In genomic region chr13:51643924-51644828, GRCm38 (mm10) we compare ENCODE assay signal across 8 mouse cellular contexts. TPM values are rescaled to one million over a fixed set of nuclear protein-coding genes. Genes with fewer than 3 reads are reported as not detected.
DNase-seq lines count a peak whose midpoint lies in the region; ATAC-seq and TF ChIP-seq lines count a peak whose summit lies in the region.

No protein-coding gene starts in this region.

- H3K27me3 ChIP-seq in testis, adult 2 months (ENCODE audit: control insufficient read depth, insufficient read depth, low read length): no peaks in the 10 kb centered on the region
- H3K27me3 ChIP-seq in intestine, postnatal 0 days (replicated peaks; ENCODE audit: control insufficient read depth, insufficient read depth, low read length): no peaks in the 10 kb centered on the region
- no peaks in the 10 kb centered on the region for H3K27me3 ChIP-seq in small intestine, adult 2 months (ENCODE audit: control insufficient read depth, insufficient read depth, low read length)

- WGBS in intestine, postnatal 0 days: 36% methylated on average over 20 of the region's 20 CpGs
- 20% methylated on average over 20 of the region's 20 CpGs for WGBS in small intestine, adult 2 months

- no peak for ATAC-seq in intestine, postnatal 0 days

- H3K9me3 ChIP-seq in intestine, postnatal 0 days (ENCODE audit: control insufficient read depth): no peaks in the 10 kb centered on the region

- H3K9ac ChIP-seq in intestine, postnatal 0 days (ENCODE audit: low read depth, low read length): peak overlapping the region; percentile 53; the same call in 1 of the 2 replicates

- H3K4me3 ChIP-seq in testis, adult 2 months (ENCODE audit: control insufficient read depth, low read depth, low read length): peak overlapping the region; percentile 99
- H3K4me3 ChIP-seq in intestine, postnatal 0 days (ENCODE audit: low read depth, low read length): peak overlapping the region; percentile 94
- peak overlapping the region; percentile 73 for H3K4me3 ChIP-seq in small intestine, adult 2 months (ENCODE audit: low read depth, low read length)

- peak overlapping the region; percentile 99 for H3K27ac ChIP-seq in testis, adult 2 months (ENCODE audit: control insufficient read depth, insufficient read depth, low read depth, low read length)
- H3K27ac ChIP-seq in intestine, postnatal 0 days (ENCODE audit: low read depth, low read length): peak overlapping the region; percentile 41; the same call in 1 of the 2 replicates
- H3K27ac ChIP-seq in small intestine, adult 2 months (ENCODE audit: insufficient read depth, low read depth, low read length): peak overlapping the region; percentile 58

- TF ChIP-seq POLR2A in testis, adult 2 months (IDR thresholded peaks at IDR 0.05; ENCODE audit: control insufficient read depth, low read depth, low read length): no peak
- no peak for TF ChIP-seq POLR2A in small intestine, adult 2 months (IDR thresholded peaks at IDR 0.05; ENCODE audit: low read depth, low read length)

- H3K4me2 ChIP-seq in intestine, postnatal 0 days (replicated peaks; ENCODE audit: low read depth): peak overlapping the region; percentile 76

- H3K36me3 ChIP-seq in testis, adult 2 months (ENCODE audit: control insufficient read depth, insufficient read depth, low read length): peaks cover 2% of the 10 kb centered on the region
- H3K36me3 ChIP-seq in intestine, postnatal 0 days (ENCODE audit: control insufficient read depth, insufficient read depth): no peaks in the 10 kb centered on the region
- no peaks in the 10 kb centered on the region for H3K36me3 ChIP-seq in small intestine, adult 2 months (ENCODE audit: control insufficient read depth, insufficient read depth, low read length)

- no peak for TF ChIP-seq CTCF in testis, adult 2 months (IDR thresholded peaks at IDR 0.05; ENCODE audit: control insufficient read depth, insufficient read depth, insufficient replicate concordance, low read depth, low read length)
- TF ChIP-seq CTCF in intestine, postnatal 0 days (IDR thresholded peaks at IDR 0.05; ENCODE audit: low read depth): no peak
- TF ChIP-seq CTCF in small intestine, adult 2 months (IDR thresholded peaks at IDR 0.05; ENCODE audit: extremely low read depth, insufficient read length, insufficient replicate concordance, low read depth, low read length): no peak

- H3K4me1 ChIP-seq in testis, adult 2 months (ENCODE audit: control insufficient read depth, insufficient read depth, low read length): peaks cover 4% of the 10 kb centered on the region; the same call in 1 of the 2 replicates
- H3K4me1 ChIP-seq in intestine, postnatal 0 days (replicated peaks; ENCODE audit: control insufficient read depth, insufficient read depth, low read length): no peaks in the 10 kb centered on the region
- H3K4me1 ChIP-seq in small intestine, adult 2 months (ENCODE audit: control insufficient read depth, insufficient read depth, insufficient read length, low read length): no peaks in the 10 kb centered on the region

- DNase-seq in cerebellum, adult 9-11 months: peak; percentile 18
- DNase-seq in cerebellum, adult 9-10 months: no peak
- no peak for DNase-seq in testis, postnatal 10 days (ENCODE audit: low spot score)
- DNase-seq in adrenal gland, postnatal 10 days: no peak
- no peak for DNase-seq in left cerebral cortex, adult 8-10 months (ENCODE audit: low spot score in 2 of 2)

RNA-seq across cellular contexts. Expression of gene Cks2, which starts 0.9 kb away (rescaled TPM):
- polyA plus RNA-seq in testis, adult 2 months (2012; rRNA removed): 94.0 and 101 TPM in 2 replicates
- polyA plus RNA-seq in intestine, postnatal 0 days (2015; fragmentation: Nextera tagmentation; extraction: Ambion mirVana): 109 and 119 TPM in 2 replicates
- polyA plus RNA-seq in small intestine, adult 2 months (2012; rRNA removed): 24.2 and 32.5 TPM in 2 replicates
- 10 to 100 TPM; 35.6 to 40.6 TPM for total RNA-seq in adrenal gland, postnatal 10 days (2021)
- 1 to 10 TPM; 1.5 to 4.0 (median 3.0) TPM for total RNA-seq in left cerebral cortex, adult 8-10 months (2022)

RNA-seq across cellular contexts. Expression of gene Secisbp2, which starts 7.3 kb away (rescaled TPM):
- 19.7 and 19.9 TPM in 2 replicates for polyA plus RNA-seq in testis, adult 2 months (2012; rRNA removed)
- 20.2 and 26.1 TPM in 2 replicates for polyA plus RNA-seq in intestine, postnatal 0 days (2015; fragmentation: Nextera tagmentation; extraction: Ambion mirVana)
- polyA plus RNA-seq in small intestine, adult 2 months (2012; rRNA removed): 7.8 and 15.3 TPM in 2 replicates
- total RNA-seq in adrenal gland, postnatal 10 days (2021): 10 to 100 TPM; 17.7 to 20.2 TPM
- 10 to 100 TPM; 16.8 to 18.7 (median 17.9) TPM for total RNA-seq in left cerebral cortex, adult 8-10 months (2022)

Comparison
In these comparisons a context has a peak if more than half of its experiments do, and no peak if none do; other contexts are left out.
1. H3K27ac ChIP-seq: peak in every context shown above with its lines; median percentile 99 in testis, adult 2 months; 58 in small intestine, adult 2 months; 41 in intestine, postnatal 0 days.